Mouse (Mus musculus) liver, embryonic 14.5 days (tissue): ENCODE measurements around the gene Des.

Experiments
- CTCF ChIP-seq: IDR thresholded peaks from 2 replicates; pipeline ENCODE4 v1.5.1; 2016; ENCODE audit warnings: antibody characterized with exemption, low read depth, control low read depth
- EP300 ChIP-seq: IDR thresholded peaks from 2 replicates; pipeline ENCODE4 v1.6.1; 2016; ENCODE audit warnings: antibody characterized with exemption, low read depth

GRCm38 (mm10) chr1:75381482-75382355 is 21.6 kb downstream of the Des start:
- TF ChIP-seq CTCF (no peak), EP300 (no peak)
